ENCODE assay signal across 8 mouse cellular contexts in the genomic region with DNA sequence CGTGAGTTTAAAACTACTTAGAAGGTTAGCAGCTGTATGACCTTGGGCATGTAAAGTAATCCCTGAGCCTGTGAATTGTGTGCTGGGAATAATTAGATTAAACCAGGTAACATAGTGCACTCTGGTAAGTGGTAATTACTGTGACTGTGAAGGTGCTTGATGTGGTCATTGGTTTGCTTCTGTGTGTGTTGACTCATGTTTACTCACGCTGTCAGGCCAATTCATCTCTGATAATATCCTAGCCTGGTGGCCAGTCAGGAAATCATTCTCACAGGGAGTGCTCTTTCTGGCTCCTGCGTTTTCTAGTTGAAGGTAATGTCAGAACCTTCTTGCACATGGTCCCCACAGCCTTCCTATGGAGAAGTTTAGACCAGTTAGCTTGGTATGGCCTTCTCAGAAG. TPM values are rescaled to one million over a fixed set of nuclear protein-coding genes. Genes with fewer than 3 reads are reported as not detected.
A peak's percentile ranks its signal among the peaks of the same experiment; 100 is the strongest.
DNase-seq lines count a peak whose midpoint lies in the region; ATAC-seq and TF ChIP-seq lines count a peak whose summit lies in the region.

No protein-coding gene starts in this region.

- in situ Hi-C loops in ES-E14 (cut with MboI; ENCODE audit: low sequenced_read_pairs in 2 of 2, unreplicated experiment in 2 of 2): no loop called here

- intact Hi-C loops in heart, postnatal 25 days (cut with DNase I): no loop called here

- H3K4me2 ChIP-seq in heart, embryonic 13.5 days: peak overlapping the region; percentile 85
- H3K4me2 ChIP-seq in forebrain, embryonic 12.5 days: peak overlapping the region; percentile 75
- H3K4me2 ChIP-seq in liver, embryonic 15.5 days: peak overlapping the region; percentile 71

- WGBS in heart, embryonic 13.5 days: 6% methylated on average over 3 of the region's 3 CpGs
- WGBS in forebrain, embryonic 12.5 days: 31% methylated on average over 3 of the region's 3 CpGs
- 4% methylated on average over 3 of the region's 3 CpGs for WGBS in liver, embryonic 15.5 days (ENCODE audit: insufficient replicate concordance)

- H3K27ac ChIP-seq in heart, embryonic 13.5 days (replicated peaks): peak overlapping the region; percentile 82
- H3K27ac ChIP-seq in ES-E14 (ENCODE audit: insufficient read depth, low read depth, low read length, poor library complexity, severe bottlenecking): no peak overlapping the region
- H3K27ac ChIP-seq in forebrain, embryonic 12.5 days: no peak overlapping the region
- peak overlapping the region; percentile 83 for H3K27ac ChIP-seq in liver, embryonic 15.5 days (replicated peaks)

- peak overlapping the region; percentile 98 for H3K9ac ChIP-seq in heart, embryonic 13.5 days
- H3K9ac ChIP-seq in ES-E14 (ENCODE audit: insufficient read depth, low read depth, low read length, poor library complexity, severe bottlenecking): peak overlapping the region; percentile 91
- H3K9ac ChIP-seq in forebrain, embryonic 12.5 days: peak overlapping the region; percentile 85
- H3K9ac ChIP-seq in liver, embryonic 15.5 days: peak overlapping the region; percentile 77

- H3K4me3 ChIP-seq in heart, embryonic 13.5 days: peak overlapping the region; percentile 98
- peak overlapping the region; percentile 84 to 97 for H3K4me3 ChIP-seq in ES-E14 (ENCODE audit: insufficient read depth in 1 of 2, low read depth in 1 of 2, low read length in 2 of 2, poor library complexity in 1 of 2, severe bottlenecking in 1 of 2)
- H3K4me3 ChIP-seq in forebrain, embryonic 12.5 days (replicated peaks): peak overlapping the region; percentile 82
- H3K4me3 ChIP-seq in liver, embryonic 15.5 days (replicated peaks): peak overlapping the region; percentile 79

- ATAC-seq in heart, embryonic 13.5 days (ENCODE audit: extremely low read depth, insufficient number of reproducible peaks, low FRiP score, low TSS enrichment): no peak
- no peak for ATAC-seq in forebrain, embryonic 12.5 days (ENCODE audit: low FRiP score)
- ATAC-seq in liver, embryonic 15.5 days (ENCODE audit: insufficient read depth): no peak
- ATAC-seq in inflammation-experienced regulatory T-cells, adult 6 months: no peak

- H3K4me1 ChIP-seq in heart, embryonic 13.5 days: peaks cover 24% of the 10 kb centered on the region
- no peaks in the 10 kb centered on the region for H3K4me1 ChIP-seq in ES-E14 (ENCODE audit: control insufficient read depth in 2 of 2, insufficient read depth in 2 of 2, low read length in 2 of 2, poor library complexity in 1 of 2)
- H3K4me1 ChIP-seq in forebrain, embryonic 12.5 days: peaks cover 18% of the 10 kb centered on the region
- peaks cover 29% of the 10 kb centered on the region for H3K4me1 ChIP-seq in liver, embryonic 15.5 days (replicated peaks)

- peaks cover 21% of the 10 kb centered on the region for H3K36me3 ChIP-seq in heart, embryonic 13.5 days
- peaks cover 2% of the 10 kb centered on the region for H3K36me3 ChIP-seq in ES-E14 (ENCODE audit: control insufficient read depth, insufficient read depth, low read length, poor library complexity, severe bottlenecking)
- peaks cover 10% of the 10 kb centered on the region for H3K36me3 ChIP-seq in forebrain, embryonic 12.5 days (replicated peaks)
- peaks cover 24% of the 10 kb centered on the region for H3K36me3 ChIP-seq in liver, embryonic 15.5 days (replicated peaks)

- H3K9me3 ChIP-seq in heart, embryonic 13.5 days: no peaks in the 10 kb centered on the region
- no peaks in the 10 kb centered on the region for H3K9me3 ChIP-seq in ES-E14 (ENCODE audit: control insufficient read depth, insufficient read depth, low read depth, low read length)
- no peaks in the 10 kb centered on the region for H3K9me3 ChIP-seq in forebrain, embryonic 12.5 days
- no peaks in the 10 kb centered on the region for H3K9me3 ChIP-seq in liver, embryonic 15.5 days (replicated peaks)

- H3K27me3 ChIP-seq in heart, embryonic 13.5 days (replicated peaks): no peaks in the 10 kb centered on the region; the same call in 1 of the 2 replicates
- no peaks in the 10 kb centered on the region for H3K27me3 ChIP-seq in forebrain, embryonic 12.5 days
- H3K27me3 ChIP-seq in liver, embryonic 15.5 days: no peaks in the 10 kb centered on the region

- DNase-seq in heart, postnatal 25 days (ENCODE audit: low spot score): no peak
- DNase-seq in ES-E14 (ENCODE audit: low read depth, low spot score): no peak
- no peak for DNase-seq in layer of hippocampus, adult 9-10 months (ENCODE audit: low spot score)
- DNase-seq in layer of hippocampus, adult 8-10 months (ENCODE audit: low spot score in 2 of 2): no peak

TF ChIP-seq in ES-E14, 5 proteins besides CTCF, POLR2A, EP300 and RAD21:
- TF ChIP-seq ZC3H11A (IDR thresholded peaks at IDR 0.05; ENCODE audit: borderline replicate concordance, low read depth, low read length) (no peak), CHD2 (IDR thresholded peaks at IDR 0.05; ENCODE audit: low read depth, low read length) (no peak), MAFK (IDR thresholded peaks at IDR 0.05; ENCODE audit: insufficient read depth, low read depth, low read length) (no peak), ZNF384 (IDR thresholded peaks at IDR 0.05; ENCODE audit: low read depth, low read length) (no peak), HCFC1 (IDR thresholded peaks at IDR 0.05; ENCODE audit: borderline replicate concordance, insufficient read depth, low read length) (no peak)
TF ChIP-seq in ES-E14: peak in this region for 0.

RNA-seq across cellular contexts. Expression of a gene that starts 1.3 kb away (rescaled TPM):
- polyA plus RNA-seq in heart, embryonic 13.5 days (2015; fragmentation: Nextera tagmentation; extraction: Ambion mirVana): 29.6 and 32.3 TPM in 2 replicates
- total RNA-seq in heart, postnatal 25 days (2021): 10 to 100 TPM; 29.7 to 55.0 TPM
- total RNA-seq in ES-E14 (2012; rRNA removed): 128 and 151 TPM in 2 replicates
- polyA plus RNA-seq in forebrain, embryonic 12.5 days (2016; fragmentation: Nextera tagmentation; extraction: Ambion mirVana): 56.4 and 62.4 TPM in 2 replicates
- 19.6 and 24.4 TPM in 2 replicates for polyA plus RNA-seq in liver, embryonic 15.5 days (2015; fragmentation: Nextera tagmentation; extraction: Ambion mirVana)
- 10 to 100 TPM; 24.4 to 35.0 (median 26.8) TPM for polyA plus RNA-seq in inflammation-experienced regulatory T-cells, adult 6 months (2017; shearing (Covaris generic))
- 10 to 100 TPM; 44.8 to 64.3 (median 52.9) TPM for total RNA-seq in layer of hippocampus, adult 8-10 months (2022)

Comparison
In these comparisons a context has a peak if more than half of its experiments do, and no peak if none do; other contexts are left out.
1. H3K27ac ChIP-seq: peak in heart, embryonic 13.5 days (single experiment) and liver, embryonic 15.5 days (single experiment); none in ES-E14 (single experiment) and forebrain, embryonic 12.5 days (single experiment).
2. Peak in every context shown above with its lines, with median percentiles within 50 percentile points of each other: H3K4me2 ChIP-seq, H3K4me3 ChIP-seq and H3K9ac ChIP-seq.